Mouse (Mus musculus) liver, embryonic 12.5 days (tissue): ENCODE results near the gene Wwox. TPM values are rescaled to one million over a fixed set of nuclear protein-coding genes. Genes with fewer than 3 reads are reported as not detected.

Experiments used
- ATAC-seq: fragments of 200-750 bp; cut with Nextera tagmentation; 2 replicates; pipeline ENCODE4 v1.8.0; 2017; ENCODE audit warnings: moderate number of reproducible peaks, mild to moderate bottlenecking, moderate library complexity
- H3K27ac ChIP-seq: fragments of 300-500 bp; sonication (generic); 2 replicates; pipeline ENCODE4 v1.5.1; 2016; ENCODE audit warnings: mild to moderate bottlenecking
- H3K27me3 ChIP-seq: fragments of 300-500 bp; sonication (generic); replicated peaks from 2 replicates; pipeline ENCODE4 v1.6.1; 2016; ENCODE audit warnings: mild to moderate bottlenecking, moderate library complexity
- H3K36me3 ChIP-seq: fragments of 300-500 bp; sonication (generic); 2 replicates; pipeline ENCODE4 v1.6.1; 2016; ENCODE audit warnings: mild to moderate bottlenecking, moderate library complexity
- H3K4me1 ChIP-seq: fragments of 300-500 bp; sonication (generic); 2 replicates; pipeline ENCODE4 v1.6.1; 2016
- H3K4me2 ChIP-seq: fragments of 300-500 bp; sonication (generic); 2 replicates; pipeline ENCODE4 v1.6.1; 2016; ENCODE audit warnings: mild to moderate bottlenecking, moderate library complexity
- H3K4me3 ChIP-seq: fragments of 300-500 bp; sonication (generic); 2 replicates; pipeline ENCODE4 v1.5.1; 2016; ENCODE audit warnings: mild to moderate bottlenecking, moderate library complexity
- H3K9ac ChIP-seq: fragments of 300-500 bp; sonication (generic); 2 replicates; pipeline ENCODE4 v1.6.1; 2016; ENCODE audit warnings: mild to moderate bottlenecking, moderate library complexity
- H3K9me3 ChIP-seq: fragments of 300-500 bp; sonication (generic); replicated peaks from 2 replicates; pipeline ENCODE4 v1.6.1; 2016; ENCODE audit warnings: mild to moderate bottlenecking, moderate library complexity
- WGBS: fragments of 180-500 bp; shearing (Covaris S2); methylation state at CpG from one replicate; pipeline ENCODE4 v1.1.7; 2016; ENCODE audit not compliant: insufficient replicate concordance; 5-methylcytosine and 5-hydroxymethylcytosine counted together
- polyA plus RNA-seq: library from polyadenylated mRNA; unstranded; fragments of >200 nt; fragmentation: Nextera tagmentation; extraction: Ambion mirVana; gene quantifications from 2 replicates; pipeline ENCODE4 v1.2.1, GENCODE M21; 2016

Wwox gene
- polyA plus RNA-seq, 1 experiment from 2014 or later = 5.2 TPM

- Histone ChIP-seq H3K4me2 (peak overlapping the region; percentile 32), H3K4me1 (peaks cover 77% of the 10 kb centered on the region), H3K36me3 (no peaks in the 10 kb centered on the region), H3K27ac (peak overlapping the region; percentile 96), H3K9ac (no peak overlapping the region), H3K9me3 (no peaks in the 10 kb centered on the region), H3K27me3 (no peaks in the 10 kb centered on the region), H3K4me3 (no peak overlapping the region)
- ATAC-seq = no peak
- WGBS = 57% methylated on average over 10 of the region's 10 CpGs
Measured at GRCm38 (mm10) chr8:114877234-114877633, 437.8 kb downstream of the Wwox start.

- Histone ChIP-seq H3K4me2 (peak overlapping the region; percentile 69), H3K9me3 (no peaks in the 10 kb centered on the region), H3K27me3 (no peaks in the 10 kb centered on the region), H3K36me3 (no peaks in the 10 kb centered on the region), H3K4me3 (peak overlapping the region; percentile 25), H3K4me1 (peaks cover 91% of the 10 kb centered on the region), H3K9ac (peak overlapping the region; percentile 65), H3K27ac (peak overlapping the region; percentile 96)
- WGBS = 22% methylated on average over 14 of the region's 14 CpGs
- ATAC-seq = peak; percentile 63
Measured at GRCm38 (mm10) chr8:114878449-114879276, 439.2 kb downstream of the Wwox start.

GRCm38 (mm10) chr8:114879277-114879568 is 439.8 kb downstream of the Wwox start:
- no peak for ATAC-seq
- WGBS = 23% methylated on average over 4 of the region's 4 CpGs
- H3K27me3 ChIP-seq = no peaks in the 10 kb centered on the region
- peaks cover 97% of the 10 kb centered on the region for H3K4me1 ChIP-seq
- H3K36me3 ChIP-seq = no peaks in the 10 kb centered on the region
- peak overlapping the region; percentile 69 for H3K4me2 ChIP-seq
- peak overlapping the region; percentile 65 for H3K9ac ChIP-seq
- peak overlapping the region; percentile 96 for H3K27ac ChIP-seq
- H3K4me3 ChIP-seq = peak overlapping the region; percentile 25
- H3K9me3 ChIP-seq = no peaks in the 10 kb centered on the region

- Histone ChIP-seq H3K4me1 (peaks cover 96% of the 10 kb centered on the region), H3K4me2 (peak overlapping the region; percentile 69), H3K27ac (peak overlapping the region; percentile 96), H3K36me3 (no peaks in the 10 kb centered on the region), H3K27me3 (no peaks in the 10 kb centered on the region), H3K9ac (peak overlapping the region; percentile 65), H3K9me3 (no peaks in the 10 kb centered on the region), H3K4me3 (peak overlapping the region; percentile 25)
- WGBS = 5% methylated on average over 2 of the region's 2 CpGs
- peak; percentile 95 for ATAC-seq
Measured at GRCm38 (mm10) chr8:114879678-114880077, 440.2 kb downstream of the Wwox start.

- 39% methylated on average over 8 of the region's 8 CpGs for WGBS
- peak overlapping the region; percentile 96 for H3K27ac ChIP-seq
- ATAC-seq = no peak
- no peaks in the 10 kb centered on the region for H3K36me3 ChIP-seq
- no peaks in the 10 kb centered on the region for H3K9me3 ChIP-seq
- H3K4me1 ChIP-seq = peaks cover 87% of the 10 kb centered on the region
- H3K9ac ChIP-seq = 0 out of 2 replicates have a peak overlapping the region, but pooled peaks have one; percentile 58
- H3K4me3 ChIP-seq = no peak overlapping the region
- H3K27me3 ChIP-seq = no peaks in the 10 kb centered on the region
- no peak overlapping the region; the same call in 1 of the 2 replicates for H3K4me2 ChIP-seq
Measured at GRCm38 (mm10) chr8:114880475-114881135, 441.1 kb downstream of the Wwox start.

- no peak overlapping the region for H3K9ac ChIP-seq
- 55% methylated on average over 5 of the region's 5 CpGs for WGBS
- no peak for ATAC-seq
Measured at GRCm38 (mm10) chr8:114881891-114882401, 442.5 kb downstream of the Wwox start.

GRCm38 (mm10) chr8:114882504-114882903 is 443.0 kb downstream of the Wwox start:
- H3K4me2 ChIP-seq = no peak overlapping the region
- no peak for ATAC-seq
- H3K4me3 ChIP-seq = no peak overlapping the region
- no peaks in the 10 kb centered on the region for H3K9me3 ChIP-seq
- peak overlapping the region; percentile 96; the same call in 1 of the 2 replicates for H3K27ac ChIP-seq
- H3K27me3 ChIP-seq = no peaks in the 10 kb centered on the region
- no peaks in the 10 kb centered on the region for H3K36me3 ChIP-seq
- peaks cover 68% of the 10 kb centered on the region for H3K4me1 ChIP-seq
- H3K9ac ChIP-seq = no peak overlapping the region
- WGBS = 38% methylated on average over 4 of the region's 4 CpGs

More at GRCm38 (mm10) chr8:114881891-114882401, 442.5 kb downstream of the Wwox start:
- H3K9me3 ChIP-seq = no peaks in the 10 kb centered on the region
- H3K4me3 ChIP-seq = no peak overlapping the region
- H3K27me3 ChIP-seq = no peaks in the 10 kb centered on the region
- 0 out of 2 replicates have a peak overlapping the region, but pooled peaks have one; percentile 6 for H3K4me2 ChIP-seq
- H3K27ac ChIP-seq = peak overlapping the region; percentile 96
- H3K4me1 ChIP-seq = peaks cover 74% of the 10 kb centered on the region
- H3K36me3 ChIP-seq = no peaks in the 10 kb centered on the region

- Histone ChIP-seq H3K4me1 (peaks cover 63% of the 10 kb centered on the region), H3K4me2 (no peak overlapping the region), H3K27me3 (no peaks in the 10 kb centered on the region), H3K9me3 (no peaks in the 10 kb centered on the region), H3K4me3 (no peak overlapping the region), H3K9ac (no peak overlapping the region), H3K27ac (no peak overlapping the region), H3K36me3 (no peaks in the 10 kb centered on the region)
- no peak for ATAC-seq
- 76% methylated on average over 11 of the region's 11 CpGs for WGBS
Measured at GRCm38 (mm10) chr8:114882936-114883606, 443.6 kb downstream of the Wwox start.

- no peak for ATAC-seq
- 71% methylated on average over 9 of the region's 9 CpGs for WGBS
- no peak overlapping the region for H3K4me2 ChIP-seq
- no peak overlapping the region for H3K27ac ChIP-seq
- H3K36me3 ChIP-seq = no peaks in the 10 kb centered on the region
- no peak overlapping the region for H3K9ac ChIP-seq
- H3K9me3 ChIP-seq = no peaks in the 10 kb centered on the region
- H3K27me3 ChIP-seq = no peaks in the 10 kb centered on the region
- H3K4me1 ChIP-seq = peaks cover 54% of the 10 kb centered on the region
- no peak overlapping the region for H3K4me3 ChIP-seq
Measured at GRCm38 (mm10) chr8:114883967-114884366, 444.5 kb downstream of the Wwox start.

- no peaks in the 10 kb centered on the region for H3K36me3 ChIP-seq
- no peak for ATAC-seq
- no peak overlapping the region for H3K4me3 ChIP-seq
- no peak overlapping the region for H3K27ac ChIP-seq
- H3K4me1 ChIP-seq = peaks cover 42% of the 10 kb centered on the region
- no peaks in the 10 kb centered on the region for H3K27me3 ChIP-seq
- WGBS = 59% methylated on average over 18 of the region's 18 CpGs
- H3K9ac ChIP-seq = no peak overlapping the region
- no peaks in the 10 kb centered on the region for H3K9me3 ChIP-seq
- no peak overlapping the region for H3K4me2 ChIP-seq
Measured at GRCm38 (mm10) chr8:114885026-114885592, 445.7 kb downstream of the Wwox start.

GRCm38 (mm10) chr8:114888388-114888787 is 448.9 kb downstream of the Wwox start:
- Histone ChIP-seq H3K27me3 (no peaks in the 10 kb centered on the region), H3K4me3 (no peak overlapping the region), H3K9me3 (no peaks in the 10 kb centered on the region), H3K4me2 (no peak overlapping the region), H3K9ac (no peak overlapping the region), H3K4me1 (peaks cover 9% of the 10 kb centered on the region), H3K36me3 (no peaks in the 10 kb centered on the region), H3K27ac (no peak overlapping the region)
- WGBS = 83% methylated on average over 3 of the region's 3 CpGs
- ATAC-seq = no peak
